8 mouse cellular contexts compared by ENCODE assay signal in the genomic region with DNA sequence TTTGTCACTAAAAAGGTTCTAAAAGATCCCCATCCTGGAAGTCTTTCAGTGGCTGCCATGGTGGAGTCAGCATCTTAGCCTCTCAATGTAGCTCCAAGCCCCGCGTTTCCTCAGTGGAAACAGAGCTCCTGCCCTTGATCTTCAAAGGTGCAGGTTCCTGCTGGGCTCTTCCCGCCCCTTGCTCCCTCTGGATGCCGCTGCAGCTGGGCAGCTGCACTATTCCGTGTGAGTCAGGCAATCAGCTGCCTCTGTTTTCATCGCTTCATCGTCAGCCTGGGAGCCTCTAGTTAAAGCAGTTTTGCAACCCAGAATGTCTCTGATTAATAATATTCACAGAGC. TPM values are rescaled to one million over a fixed set of nuclear protein-coding genes. Genes with fewer than 3 reads are reported as not detected.
DNase-seq lines count a peak whose midpoint lies in the region; ATAC-seq lines count a peak whose summit lies in the region.

No protein-coding gene starts in this region.

- H3K36me3 ChIP-seq in forebrain, embryonic 14.5 days (ENCODE audit: control insufficient read depth, insufficient read depth, low read length) = no peaks in the 10 kb centered on the region
- no peaks in the 10 kb centered on the region for H3K36me3 ChIP-seq in forebrain, embryonic 11.5 days (ENCODE audit: control insufficient read depth, insufficient read depth, low read length)
- H3K36me3 ChIP-seq in midbrain, embryonic 13.5 days = no peaks in the 10 kb centered on the region
- no peaks in the 10 kb centered on the region for H3K36me3 ChIP-seq in midbrain, embryonic 11.5 days (ENCODE audit: control insufficient read depth, insufficient read depth, low read length)
- no peaks in the 10 kb centered on the region for H3K36me3 ChIP-seq in neural tube, embryonic 14.5 days (ENCODE audit: control insufficient read depth, insufficient read depth, low read length)
- no peaks in the 10 kb centered on the region for H3K36me3 ChIP-seq in forebrain, embryonic 15.5 days

- H3K9me3 ChIP-seq in forebrain, embryonic 14.5 days (replicated peaks; ENCODE audit: control insufficient read depth, low read length) = no peaks in the 10 kb centered on the region
- H3K9me3 ChIP-seq in forebrain, embryonic 11.5 days (ENCODE audit: control insufficient read depth, low read length) = no peaks in the 10 kb centered on the region
- no peaks in the 10 kb centered on the region for H3K9me3 ChIP-seq in midbrain, embryonic 13.5 days
- no peaks in the 10 kb centered on the region for H3K9me3 ChIP-seq in midbrain, embryonic 11.5 days (ENCODE audit: control insufficient read depth, low read length)
- no peaks in the 10 kb centered on the region for H3K9me3 ChIP-seq in neural tube, embryonic 14.5 days (ENCODE audit: control insufficient read depth, low read length)
- H3K9me3 ChIP-seq in forebrain, embryonic 15.5 days = no peaks in the 10 kb centered on the region

- no peak overlapping the region for H3K9ac ChIP-seq in forebrain, embryonic 14.5 days (ENCODE audit: low read length)
- H3K9ac ChIP-seq in forebrain, embryonic 11.5 days (ENCODE audit: low read length) = no peak overlapping the region
- H3K9ac ChIP-seq in midbrain, embryonic 13.5 days (replicated peaks) = no peak overlapping the region
- H3K9ac ChIP-seq in midbrain, embryonic 11.5 days (ENCODE audit: low read length) = no peak overlapping the region
- no peak overlapping the region for H3K9ac ChIP-seq in neural tube, embryonic 14.5 days (replicated peaks; ENCODE audit: low read depth, low read length)
- no peak overlapping the region for H3K9ac ChIP-seq in forebrain, embryonic 15.5 days (replicated peaks)

- H3K4me3 ChIP-seq in forebrain, embryonic 14.5 days (ENCODE audit: low read depth, low read length) = no peak overlapping the region
- H3K4me3 ChIP-seq in forebrain, embryonic 11.5 days (ENCODE audit: low read depth, low read length) = no peak overlapping the region
- H3K4me3 ChIP-seq in midbrain, embryonic 13.5 days (replicated peaks) = no peak overlapping the region
- H3K4me3 ChIP-seq in midbrain, embryonic 11.5 days (ENCODE audit: low read depth, low read length) = no peak overlapping the region
- H3K4me3 ChIP-seq in neural tube, embryonic 14.5 days (ENCODE audit: low read depth, low read length) = no peak overlapping the region
- no peak overlapping the region for H3K4me3 ChIP-seq in forebrain, embryonic 15.5 days

- no peak overlapping the region for H3K27ac ChIP-seq in forebrain, embryonic 14.5 days (ENCODE audit: low read depth, low read length)
- no peak overlapping the region for H3K27ac ChIP-seq in forebrain, embryonic 11.5 days (ENCODE audit: low read depth, low read length)
- no peak overlapping the region for H3K27ac ChIP-seq in midbrain, embryonic 13.5 days
- no peak overlapping the region for H3K27ac ChIP-seq in midbrain, embryonic 11.5 days (ENCODE audit: low read depth, low read length)
- no peak overlapping the region for H3K27ac ChIP-seq in neural tube, embryonic 14.5 days (ENCODE audit: low read depth, low read length)
- H3K27ac ChIP-seq in forebrain, embryonic 15.5 days (replicated peaks) = no peak overlapping the region

- no peak overlapping the region for H3K4me2 ChIP-seq in forebrain, embryonic 14.5 days (ENCODE audit: low read length)
- H3K4me2 ChIP-seq in forebrain, embryonic 11.5 days (ENCODE audit: low read depth, low read length, severe bottlenecking) = no peak overlapping the region
- no peak overlapping the region for H3K4me2 ChIP-seq in midbrain, embryonic 13.5 days (replicated peaks)
- no peak overlapping the region for H3K4me2 ChIP-seq in midbrain, embryonic 11.5 days
- H3K4me2 ChIP-seq in neural tube, embryonic 14.5 days (ENCODE audit: low read depth, low read length) = 0 out of 2 replicates have a peak overlapping the region, but pooled peaks have one; percentile 8
- no peak overlapping the region for H3K4me2 ChIP-seq in forebrain, embryonic 15.5 days (replicated peaks)

- 32% methylated on average over 7 of the region's 7 CpGs for WGBS in forebrain, embryonic 14.5 days
- WGBS in forebrain, embryonic 11.5 days = 31% methylated on average over 7 of the region's 7 CpGs
- 26% methylated on average over 7 of the region's 7 CpGs for WGBS in midbrain, embryonic 13.5 days
- WGBS in midbrain, embryonic 11.5 days = 22% methylated on average over 7 of the region's 7 CpGs
- WGBS in neural tube, embryonic 14.5 days = 17% methylated on average over 7 of the region's 7 CpGs
- 27% methylated on average over 7 of the region's 7 CpGs for WGBS in forebrain, embryonic 15.5 days

- H3K4me1 ChIP-seq in forebrain, embryonic 14.5 days (ENCODE audit: control insufficient read depth, insufficient read depth, low read length) = no peaks in the 10 kb centered on the region
- H3K4me1 ChIP-seq in forebrain, embryonic 11.5 days (replicated peaks; ENCODE audit: control insufficient read depth, insufficient read depth, low read length) = no peaks in the 10 kb centered on the region
- H3K4me1 ChIP-seq in midbrain, embryonic 13.5 days (replicated peaks) = no peaks in the 10 kb centered on the region; the same call in 1 of the 2 replicates
- no peaks in the 10 kb centered on the region for H3K4me1 ChIP-seq in midbrain, embryonic 11.5 days (ENCODE audit: control insufficient read depth, insufficient read depth, low read length)
- H3K4me1 ChIP-seq in neural tube, embryonic 14.5 days (ENCODE audit: control insufficient read depth, insufficient read depth, low read length) = no peaks in the 10 kb centered on the region
- no peaks in the 10 kb centered on the region for H3K4me1 ChIP-seq in forebrain, embryonic 15.5 days

- H3K27me3 ChIP-seq in forebrain, embryonic 14.5 days (replicated peaks; ENCODE audit: control insufficient read depth, insufficient read depth, low read length) = no peaks in the 10 kb centered on the region
- H3K27me3 ChIP-seq in forebrain, embryonic 11.5 days (ENCODE audit: control insufficient read depth, insufficient read depth, low read length) = no peaks in the 10 kb centered on the region
- no peaks in the 10 kb centered on the region for H3K27me3 ChIP-seq in midbrain, embryonic 13.5 days
- H3K27me3 ChIP-seq in midbrain, embryonic 11.5 days (ENCODE audit: control insufficient read depth, insufficient read depth, low read length) = no peaks in the 10 kb centered on the region
- H3K27me3 ChIP-seq in neural tube, embryonic 14.5 days (ENCODE audit: control insufficient read depth, insufficient read depth, low read length) = no peaks in the 10 kb centered on the region
- H3K27me3 ChIP-seq in forebrain, embryonic 15.5 days = no peaks in the 10 kb centered on the region

- ATAC-seq in forebrain, embryonic 14.5 days = peak; percentile 44; the same call in 1 of the 2 replicates
- no peak for ATAC-seq in forebrain, embryonic 11.5 days (replicated peaks; ENCODE audit: low FRiP score)
- peak; percentile 37; the same call in 1 of the 2 replicates for ATAC-seq in midbrain, embryonic 13.5 days
- ATAC-seq in midbrain, embryonic 11.5 days (ENCODE audit: low FRiP score) = no peak
- ATAC-seq in neural tube, embryonic 14.5 days (ENCODE audit: low read depth) = no peak
- ATAC-seq in forebrain, embryonic 15.5 days (replicated peaks) = no peak
- no peak for ATAC-seq in frontal cortex, adult (ENCODE audit: low TSS enrichment)

- DNase-seq in forebrain, embryonic 14.5 days (ENCODE audit: low spot score) = peak; percentile 22
- DNase-seq in forebrain, embryonic 11.5 days (ENCODE audit: low spot score) = no peak
- DNase-seq in midbrain, embryonic 11.5 days (ENCODE audit: low spot score, missing footprints) = no peak
- peak; percentile 11 for DNase-seq in induced T-regulatory cell, adult 2 months (ENCODE audit: low read depth)

RNA-seq across cellular contexts. Expression of gene Ropn1l, which starts 34.9 kb away (rescaled TPM):
- polyA plus RNA-seq in forebrain, embryonic 14.5 days (2014; fragmentation: Nextera tagmentation; extraction: Ambion mirVana) = 2.1 and 3.2 TPM in 2 replicates
- 3.5 and 3.9 TPM in 2 replicates for polyA plus RNA-seq in forebrain, embryonic 11.5 days (2014; fragmentation: Nextera tagmentation; extraction: Ambion mirVana)
- polyA plus RNA-seq in midbrain, embryonic 13.5 days (2015; fragmentation: Nextera tagmentation; extraction: Ambion mirVana) = 1.8 and 2.1 TPM in 2 replicates
- polyA plus RNA-seq in midbrain, embryonic 11.5 days (2014; fragmentation: Nextera tagmentation; extraction: Ambion mirVana) = 3.2 and 4.0 TPM in 2 replicates
- polyA plus RNA-seq in neural tube, embryonic 14.5 days (2014; fragmentation: Nextera tagmentation; extraction: Ambion mirVana) = 1.9 TPM in 2 replicates
- polyA plus RNA-seq in forebrain, embryonic 15.5 days (2015; fragmentation: Nextera tagmentation; extraction: Ambion mirVana) = 1.6 and 1.9 TPM in 2 replicates

RNA-seq across cellular contexts. Expression of gene Ankrd33b, which starts 51.1 kb away (rescaled TPM):
- 0.52 and 0.70 TPM in 2 replicates for polyA plus RNA-seq in forebrain, embryonic 14.5 days (2014; fragmentation: Nextera tagmentation; extraction: Ambion mirVana)
- polyA plus RNA-seq in forebrain, embryonic 11.5 days (2014; fragmentation: Nextera tagmentation; extraction: Ambion mirVana) = 0.32 and 0.56 TPM in 2 replicates
- polyA plus RNA-seq in midbrain, embryonic 13.5 days (2015; fragmentation: Nextera tagmentation; extraction: Ambion mirVana) = 0.64 and 0.86 TPM in 2 replicates
- polyA plus RNA-seq in midbrain, embryonic 11.5 days (2014; fragmentation: Nextera tagmentation; extraction: Ambion mirVana) = 0.57 and 0.61 TPM in 2 replicates
- polyA plus RNA-seq in neural tube, embryonic 14.5 days (2014; fragmentation: Nextera tagmentation; extraction: Ambion mirVana) = 0.75 and 1.3 TPM in 2 replicates
- 0.43 and 0.60 TPM in 2 replicates for polyA plus RNA-seq in forebrain, embryonic 15.5 days (2015; fragmentation: Nextera tagmentation; extraction: Ambion mirVana)

Comparison
In these comparisons a context has a peak if more than half of its experiments do, and no peak if none do; other contexts are left out.
1. ATAC-seq: peak in forebrain, embryonic 14.5 days (single experiment) and midbrain, embryonic 13.5 days (single experiment); none in forebrain, embryonic 11.5 days (single experiment), midbrain, embryonic 11.5 days (single experiment), neural tube, embryonic 14.5 days (single experiment), forebrain, embryonic 15.5 days (single experiment) and frontal cortex, adult (single experiment).
2. DNase-seq: peak in forebrain, embryonic 14.5 days (single experiment) and induced T-regulatory cell, adult 2 months (single experiment); none in forebrain, embryonic 11.5 days (single experiment) and midbrain, embryonic 11.5 days (single experiment).